Mouse (Mus musculus) bone marrow macrophage, adult 2 months (primary cell): Measurements from ENCODE around the gene Gsto1. TPM values are rescaled to one million over a fixed set of nuclear protein-coding genes. Genes with fewer than 3 reads are reported as not detected.

Experiments used
- H3K27ac ChIP-seq: 2 replicates; pipeline ENCODE4 v1.5.1; 2012; ENCODE audit warnings: low read depth, low read length; ENCODE audit not compliant: insufficient read depth
- H3K4me1 ChIP-seq: 2 replicates; pipeline ENCODE4 v1.6.1; 2012; ENCODE audit warnings: low read length; ENCODE audit not compliant: control insufficient read depth, insufficient read depth
- H3K4me3 ChIP-seq: 2 replicates; pipeline ENCODE4 v1.5.1; 2012; ENCODE audit warnings: mild to moderate bottlenecking, low read length, moderate library complexity; ENCODE audit not compliant: insufficient read depth
- CTCF ChIP-seq: IDR thresholded peaks from 2 replicates; pipeline ENCODE4 v1.5.1; 2012; ENCODE audit warnings: low read depth, mild to moderate bottlenecking, low read length, moderate library complexity
- POLR2A ChIP-seq: IDR thresholded peaks from 2 replicates; pipeline ENCODE4 v1.6.1; 2012; ENCODE audit warnings: mild to moderate bottlenecking, low read depth, low read length, borderline replicate concordance
- polyA plus RNA-seq: library from polyadenylated mRNA; stranded (reverse); fragments of >200 nt; gene quantifications from 2 replicates; pipeline ENCODE4 v1.2.4, GENCODE M21; 2012; ENCODE audit not compliant: missing spikeins, insufficient read depth, insufficient read length

Gene Gsto1
- polyA plus RNA-seq, 1 experiment = 137 TPM

DNA sequence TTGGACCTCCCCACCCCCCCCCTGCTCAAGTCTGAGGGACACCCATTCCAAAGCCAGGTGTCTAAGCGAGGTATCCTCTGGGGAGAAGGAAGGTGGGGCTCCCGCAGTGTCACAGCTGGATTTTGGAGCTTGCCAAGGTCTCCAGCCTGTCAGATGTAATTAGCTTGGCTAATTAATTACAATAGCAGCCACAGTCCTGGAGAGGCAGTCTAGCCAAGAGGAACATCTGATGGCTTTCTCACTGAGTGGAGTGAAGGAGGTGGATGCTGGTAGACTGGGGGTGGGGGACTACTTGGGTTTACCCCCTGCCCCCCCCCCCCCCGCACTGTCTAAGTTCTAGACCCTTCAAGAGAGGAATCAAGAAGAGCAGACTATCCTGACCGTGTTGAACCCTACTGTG lies 48.9 kb downstream of the Gsto1 start:
- peaks cover 46% of the 10 kb centered on the region for H3K4me1 ChIP-seq
- H3K4me3 ChIP-seq = no peak overlapping the region
- TF ChIP-seq CTCF (no peak), POLR2A (no peak)
- H3K27ac ChIP-seq = no peak overlapping the region

DNA sequence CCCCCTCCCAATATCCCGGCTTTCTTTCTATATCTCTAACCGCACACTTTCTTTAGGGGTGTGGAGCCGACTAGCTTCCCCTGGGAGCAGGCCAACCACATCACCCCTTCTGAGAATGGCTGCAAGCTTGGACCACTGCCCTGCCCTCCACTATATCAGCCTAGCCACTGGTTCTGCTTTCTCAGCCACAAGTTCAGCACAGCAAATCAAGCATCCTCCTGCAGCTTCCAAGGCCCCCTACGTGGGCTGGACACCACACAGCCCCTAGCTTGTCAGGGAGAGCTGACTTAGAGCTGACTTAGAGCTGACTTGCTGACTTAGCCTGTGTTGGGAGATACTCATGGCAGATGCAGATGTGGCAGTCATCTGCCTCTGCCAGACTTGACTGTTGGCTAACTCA lies 50.3 kb downstream of the Gsto1 start:
- no peak overlapping the region for H3K4me3 ChIP-seq
- peak overlapping the region; percentile 30; the same call in 1 of the 2 replicates for H3K27ac ChIP-seq
- H3K4me1 ChIP-seq = peaks cover 55% of the 10 kb centered on the region
- no peak for TF ChIP-seq CTCF
- no peak for TF ChIP-seq POLR2A

DNA sequence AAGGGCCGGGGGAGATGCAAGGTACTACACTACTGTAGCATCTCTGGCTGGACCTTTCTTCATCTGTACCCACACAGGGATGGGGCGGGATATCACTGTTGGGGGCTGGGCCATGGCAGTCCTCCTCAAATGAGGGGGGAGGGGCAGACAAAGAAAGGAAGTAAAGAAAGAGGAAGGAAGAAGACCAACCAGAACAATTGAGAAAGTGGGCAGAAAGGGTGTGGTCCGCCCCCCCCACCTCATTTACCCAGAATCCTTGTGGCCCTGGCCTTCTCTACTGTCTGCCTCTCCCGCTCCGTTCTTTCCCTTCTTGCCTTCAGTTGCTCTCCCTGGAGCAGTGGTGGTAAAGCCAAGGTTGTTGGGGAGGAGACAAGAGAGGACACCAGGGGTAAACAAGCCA lies 50.8 kb downstream of the Gsto1 start:
- Histone ChIP-seq H3K4me3 (no peak overlapping the region), H3K27ac (peak overlapping the region; percentile 36; the same call in 1 of the 2 replicates), H3K4me1 (peaks cover 57% of the 10 kb centered on the region)
- TF ChIP-seq POLR2A (no peak), CTCF (no peak)

DNA sequence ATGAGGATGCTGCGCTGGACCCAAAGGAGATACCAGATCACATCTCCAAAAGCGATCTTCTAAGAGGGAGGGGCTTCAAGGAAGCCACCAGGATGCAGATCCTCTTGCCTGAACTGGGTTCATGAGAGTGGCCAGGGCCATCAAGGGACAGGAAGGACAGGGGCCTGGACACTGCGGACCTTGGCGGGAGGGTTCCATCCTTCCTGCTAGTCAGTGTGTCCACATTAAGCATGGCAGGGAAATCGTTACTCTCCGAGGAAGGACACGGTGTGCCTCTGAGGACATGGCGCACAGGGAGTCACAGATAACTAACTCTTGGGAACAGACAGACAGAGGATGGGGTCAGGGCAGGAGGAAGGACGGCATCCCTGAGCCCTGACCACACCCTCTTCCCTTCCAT lies 52.8 kb downstream of the Gsto1 start:
- no peak for TF ChIP-seq POLR2A
- TF ChIP-seq CTCF = no peak
- Histone ChIP-seq H3K4me3 (no peak overlapping the region), H3K27ac (no peak overlapping the region), H3K4me1 (peaks cover 40% of the 10 kb centered on the region)

DNA sequence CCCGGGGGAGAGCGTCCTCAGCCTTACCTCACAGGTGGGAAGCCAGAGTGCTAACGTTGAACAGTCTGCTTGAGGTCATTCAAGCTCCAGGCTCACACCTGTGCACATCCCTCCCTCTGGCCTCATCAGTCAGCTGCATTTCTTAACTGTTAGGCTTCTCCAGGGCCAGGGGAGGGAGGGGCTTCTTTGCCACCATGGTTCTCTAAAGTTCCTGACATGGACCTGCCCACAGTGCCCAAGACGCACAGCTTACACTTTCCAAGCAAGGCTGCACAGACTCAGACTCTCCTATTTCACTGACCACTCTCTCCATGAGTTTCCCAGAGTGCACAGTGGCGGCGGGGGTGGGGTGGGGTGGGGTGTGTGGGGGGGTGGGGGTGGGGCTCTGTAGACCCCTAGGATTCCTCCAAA lies 54.2 kb downstream of the Gsto1 start:
- TF ChIP-seq CTCF = no peak
- no peak for TF ChIP-seq POLR2A
- Histone ChIP-seq H3K4me3 (no peak overlapping the region), H3K27ac (no peak overlapping the region), H3K4me1 (peaks cover 31% of the 10 kb centered on the region)

DNA sequence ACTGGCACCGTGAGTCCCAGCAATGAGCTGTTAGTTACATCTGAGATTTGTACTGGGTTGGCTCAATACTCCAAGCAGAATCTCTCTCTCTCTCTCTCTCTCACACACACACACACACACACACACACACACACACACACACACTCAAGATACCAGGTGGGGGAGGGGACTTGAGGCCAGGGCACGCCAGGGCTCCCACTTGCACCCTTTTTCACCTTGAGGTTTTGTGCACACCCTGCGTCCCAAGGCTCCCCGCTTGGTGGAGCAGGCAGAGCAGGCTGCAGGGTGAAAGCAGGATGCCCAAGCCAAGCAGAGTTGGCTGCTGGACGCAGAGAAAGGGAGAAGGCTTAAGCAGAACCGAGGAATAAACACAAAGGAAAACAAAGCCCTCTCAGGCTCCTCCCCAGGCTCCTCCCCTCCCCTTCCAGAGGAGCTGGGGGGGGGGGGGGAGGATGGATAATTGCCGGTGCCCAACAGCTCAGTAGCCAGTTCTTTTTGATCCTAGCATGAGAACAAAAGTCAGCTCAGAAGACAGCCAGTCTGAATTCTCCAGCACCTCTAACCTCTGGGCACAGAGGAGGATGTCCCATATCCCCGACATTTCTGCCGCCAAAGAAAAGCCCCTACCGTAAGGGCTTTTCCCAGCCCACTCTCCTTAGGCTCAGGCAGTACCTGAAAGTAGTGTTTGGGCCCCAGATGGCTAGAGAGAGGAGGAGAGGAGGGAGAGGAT lies 54.8 kb downstream of the Gsto1 start:
- peaks cover 29% of the 10 kb centered on the region for H3K4me1 ChIP-seq
- TF ChIP-seq CTCF = no peak
- no peak for TF ChIP-seq POLR2A
- no peak overlapping the region for H3K27ac ChIP-seq
- no peak overlapping the region for H3K4me3 ChIP-seq

DNA sequence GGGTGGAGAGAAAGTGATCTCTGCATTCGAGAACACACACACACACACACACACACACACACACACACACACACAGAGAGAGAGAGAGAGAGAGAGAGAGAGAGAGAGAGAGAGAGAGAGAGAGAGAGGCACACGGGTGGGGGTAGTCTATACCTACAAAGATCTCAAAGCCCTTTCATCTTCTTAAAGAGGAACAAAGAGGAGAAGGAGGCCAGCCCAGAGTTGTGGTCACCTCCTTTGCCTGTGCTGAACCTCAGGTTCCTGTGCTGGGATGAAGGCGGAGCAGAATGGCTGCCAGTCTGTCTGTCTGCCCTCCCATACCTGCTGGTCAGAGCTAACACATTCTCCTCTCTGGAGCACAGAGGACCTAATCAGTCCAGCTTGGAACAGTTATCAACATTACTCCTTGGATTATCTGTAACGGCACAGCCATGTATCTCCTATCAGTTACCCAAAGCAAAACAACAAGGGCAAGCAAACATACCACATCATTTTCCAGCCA lies 55.4 kb downstream of the Gsto1 start:
- TF ChIP-seq CTCF (no peak), POLR2A (no peak)
- Histone ChIP-seq H3K4me3 (no peak overlapping the region), H3K4me1 (peaks cover 23% of the 10 kb centered on the region), H3K27ac (no peak overlapping the region)

DNA sequence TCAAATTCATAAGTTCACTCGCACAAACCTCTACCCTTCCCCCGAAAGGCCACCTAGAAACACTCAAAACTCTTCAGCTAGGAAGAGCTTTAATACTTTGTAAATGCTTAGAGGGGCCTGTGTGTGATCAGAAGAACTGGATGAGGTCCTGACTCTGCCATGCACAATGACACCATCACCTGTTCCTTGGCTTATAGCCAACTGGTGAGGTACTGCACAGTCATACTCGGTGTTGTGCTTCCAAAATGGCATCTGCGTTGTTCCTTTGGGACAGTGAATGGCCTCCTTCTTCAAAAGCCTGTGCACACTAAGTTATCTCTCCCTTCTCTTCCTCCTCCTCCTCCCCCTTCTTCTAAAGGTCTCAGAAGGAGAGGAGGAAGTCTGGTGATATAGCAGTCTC lies 56.0 kb downstream of the Gsto1 start:
- no peak overlapping the region for H3K4me3 ChIP-seq
- TF ChIP-seq POLR2A (no peak), CTCF (no peak)
- no peak overlapping the region for H3K27ac ChIP-seq
- H3K4me1 ChIP-seq = peaks cover 18% of the 10 kb centered on the region

DNA sequence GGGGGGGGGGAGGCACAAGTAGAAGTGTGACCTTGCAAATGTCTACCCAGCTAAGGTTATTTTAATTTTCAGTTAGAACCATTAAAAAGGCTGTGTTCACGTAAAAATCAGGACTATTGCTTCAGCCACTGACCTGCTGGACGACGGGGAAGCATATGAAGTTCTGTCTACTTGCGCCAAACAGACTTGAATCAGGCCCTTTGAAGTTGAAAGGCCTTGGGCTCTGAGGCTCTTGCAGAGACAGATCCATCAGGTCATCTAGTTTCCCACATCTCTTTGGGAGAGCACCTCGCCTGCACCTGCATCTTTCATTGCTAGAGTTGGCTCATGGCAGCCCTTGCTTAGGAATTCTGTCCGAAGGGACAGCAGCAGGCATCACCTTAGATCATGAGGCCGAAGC lies 58.6 kb downstream of the Gsto1 start:
- Histone ChIP-seq H3K27ac (no peak overlapping the region), H3K4me3 (no peak overlapping the region), H3K4me1 (peaks cover 27% of the 10 kb centered on the region)
- TF ChIP-seq POLR2A (no peak), CTCF (no peak)

DNA sequence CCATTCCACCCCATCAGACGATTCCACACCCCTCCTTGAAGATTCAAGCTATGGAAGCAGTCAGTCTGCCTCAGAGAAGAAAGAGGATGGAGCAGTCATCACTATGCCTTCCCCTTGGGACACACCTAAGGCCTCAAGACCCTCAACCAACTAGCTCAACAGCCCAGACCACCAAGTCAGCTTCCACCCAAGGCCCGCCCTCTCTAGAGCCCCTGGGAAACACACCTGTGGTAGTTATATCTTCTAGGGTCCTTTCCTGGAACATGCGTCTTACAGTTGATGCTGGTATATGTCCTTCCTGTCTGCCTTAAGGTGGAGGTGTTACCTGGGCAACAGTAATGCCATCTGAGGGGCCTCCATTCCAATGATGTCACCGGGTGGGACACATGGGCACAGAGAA lies 59.4 kb downstream of the Gsto1 start:
- no peak overlapping the region for H3K27ac ChIP-seq
- peaks cover 25% of the 10 kb centered on the region for H3K4me1 ChIP-seq
- H3K4me3 ChIP-seq = no peak overlapping the region
- TF ChIP-seq POLR2A (no peak), CTCF (no peak)

Other genes starting within 250 kb of the Gsto1 start
- gene Col17a1, start 162.9 kb upstream of the Gsto1 start, polyA plus RNA-seq = not detected in 2 replicates
- 105 and 108 TPM in 2 replicates for gene Sfr1, start 123.3 kb upstream of the Gsto1 start, polyA plus RNA-seq
- 0.71 and 0.97 TPM in 2 replicates for gene Gsto2, start 10.6 kb downstream of the Gsto1 start, polyA plus RNA-seq
- 0.25 TPM in 1 of 2 replicates, not detected in the other for gene Cfap43, start 64.3 kb downstream of the Gsto1 start, polyA plus RNA-seq
- gene Itprip, start 64.3 kb downstream of the Gsto1 start, polyA plus RNA-seq = 7.9 and 8.3 TPM in 2 replicates
- not detected in 2 replicates for gene Cfap58, start 82.7 kb downstream of the Gsto1 start, polyA plus RNA-seq